Mouse (Mus musculus) hindbrain, embryonic 13.5 days (tissue): Measurements from ENCODE around the gene Gcn1l1. TPM values are rescaled to one million over a fixed set of nuclear protein-coding genes. Genes with fewer than 3 reads are reported as not detected.

ENCODE experiments used
- ATAC-seq: fragments of 200-750 bp; cut with Nextera tagmentation; 2 replicates; pipeline ENCODE4 v1.8.0; 2017; ENCODE audit warnings: moderate TSS enrichment; ENCODE audit not compliant: low FRiP score
- H3K27ac ChIP-seq: fragments of 300-500 bp; sonication (generic); 2 replicates; pipeline ENCODE4 v1.5.1; 2015; ENCODE audit warnings: inconsistent platforms, mild to moderate bottlenecking, moderate library complexity
- H3K27me3 ChIP-seq: fragments of 300-500 bp; sonication (generic); 2 replicates; pipeline ENCODE4 v1.6.1; 2015; ENCODE audit warnings: mild to moderate bottlenecking, inconsistent platforms
- H3K36me3 ChIP-seq: fragments of 300-500 bp; sonication (generic); 2 replicates; pipeline ENCODE4 v1.6.1; 2015; ENCODE audit warnings: mild to moderate bottlenecking, inconsistent platforms
- H3K4me1 ChIP-seq: fragments of 300-500 bp; sonication (generic); replicated peaks from 2 replicates; pipeline ENCODE4 v1.6.1; 2015; ENCODE audit warnings: inconsistent platforms
- H3K4me2 ChIP-seq: fragments of 300-500 bp; sonication (generic); 2 replicates; pipeline ENCODE4 v1.6.1; 2015; ENCODE audit warnings: inconsistent platforms, mild to moderate bottlenecking, moderate library complexity
- H3K4me3 ChIP-seq: fragments of 300-500 bp; sonication (generic); 2 replicates; pipeline ENCODE4 v1.5.1; 2015; ENCODE audit warnings: mild to moderate bottlenecking, inconsistent platforms
- H3K9ac ChIP-seq: fragments of 300-500 bp; sonication (generic); 2 replicates; pipeline ENCODE4 v1.6.1; 2015; ENCODE audit warnings: mild to moderate bottlenecking, inconsistent platforms
- H3K9me3 ChIP-seq: fragments of 300-500 bp; sonication (generic); 2 replicates; pipeline ENCODE4 v1.6.1; 2016; ENCODE audit warnings: inconsistent platforms
- WGBS: fragments of 180-500 bp; shearing (Covaris S2); methylation state at CpG from one replicate; pipeline ENCODE4 v1.1.7; 2015; 5-methylcytosine and 5-hydroxymethylcytosine counted together
- polyA plus RNA-seq: library from polyadenylated mRNA; unstranded; fragments of >200 nt; fragmentation: Nextera tagmentation; extraction: Ambion mirVana; gene quantifications from 2 replicates; pipeline ENCODE4 v1.2.1, GENCODE M21; 2015

Gcn1l1 gene
- polyA plus RNA-seq, 1 experiment from 2014 or later: 42.4 TPM

- peak within 1 kb of the TSS; percentile 87 for H3K4me2 ChIP-seq
- no peaks in the 10 kb centered on the region for H3K36me3 ChIP-seq
- no peaks in the 10 kb centered on the region for H3K27me3 ChIP-seq
Observed at GRCm38 (mm10) chr5:115631505-115632357, 66.7 kb downstream of the Gcn1l1 start, which contains the start of gene Rab35. Gene Rab35 (plus strand): TSS chr5:115631908.

DNA sequence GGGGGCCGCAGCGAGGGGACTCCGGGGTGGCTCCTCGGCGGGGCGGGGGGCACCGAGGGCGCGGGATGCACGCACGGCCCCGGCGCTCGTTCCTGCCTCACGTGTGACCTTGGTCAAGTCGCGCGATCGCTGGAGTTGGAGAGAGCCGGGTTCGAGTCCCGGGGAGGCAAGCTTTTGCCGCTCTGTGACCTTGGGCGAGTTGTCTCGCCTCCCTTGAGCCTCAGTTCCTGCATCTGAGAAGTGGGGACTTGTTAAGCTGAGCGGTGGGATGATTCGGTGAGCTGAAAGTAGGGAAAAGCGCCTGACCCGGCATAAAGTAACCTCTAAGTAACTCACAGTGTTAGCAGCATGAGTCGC, 67.3 kb downstream of the Gcn1l1 start:
- Histone ChIP-seq H3K4me3 (peak overlapping the region; percentile 93), H3K9me3 (no peaks in the 10 kb centered on the region), H3K36me3 (peaks cover 1% of the 10 kb centered on the region; the same call in 1 of the 2 replicates), H3K4me2 (peak overlapping the region; percentile 87), H3K9ac (peak overlapping the region; percentile 90), H3K27ac (peak overlapping the region; percentile 87), H3K27me3 (no peaks in the 10 kb centered on the region), H3K4me1 (peaks cover 56% of the 10 kb centered on the region)
- 2% methylated on average over 18 of the region's 30 CpGs for WGBS
- ATAC-seq: 0 out of 2 replicates have a peak, but pooled peaks have one; percentile 3

More at GRCm38 (mm10) chr5:115631505-115632357, 66.7 kb downstream of the Gcn1l1 start, which contains the start of gene Rab35:
- Histone ChIP-seq H3K4me3 (peak within 1 kb of the TSS; percentile 93), H3K27ac (peak within 1 kb of the TSS; percentile 87), H3K4me1 (peaks cover 52% of the 10 kb centered on the region), H3K9ac (peak within 1 kb of the TSS; percentile 90), H3K9me3 (no peaks in the 10 kb centered on the region)
- ATAC-seq: peak; percentile 84
- under 1% methylated on average over 84 of the region's 125 CpGs for WGBS

- ATAC-seq: no peak
- no peaks in the 10 kb centered on the region for H3K27me3 ChIP-seq
- peak overlapping the region; percentile 87 for H3K4me2 ChIP-seq
- peak overlapping the region; percentile 93 for H3K4me3 ChIP-seq
- peak overlapping the region; percentile 90 for H3K9ac ChIP-seq
- H3K9me3 ChIP-seq: no peaks in the 10 kb centered on the region
- 61% methylated on average over 4 of the region's 4 CpGs for WGBS
- H3K4me1 ChIP-seq: peaks cover 60% of the 10 kb centered on the region
- peaks cover 8% of the 10 kb centered on the region for H3K36me3 ChIP-seq
- H3K27ac ChIP-seq: no peak overlapping the region
Observed at GRCm38 (mm10) chr5:115633060-115633459, 68.0 kb downstream of the Gcn1l1 start.

- Histone ChIP-seq H3K9ac (0 out of 2 replicates have a peak overlapping the region, but pooled peaks have one; percentile 90), H3K4me2 (0 out of 2 replicates have a peak overlapping the region, but pooled peaks have one; percentile 13), H3K4me1 (peaks cover 60% of the 10 kb centered on the region), H3K9me3 (no peaks in the 10 kb centered on the region), H3K27ac (no peak overlapping the region), H3K36me3 (peaks cover 18% of the 10 kb centered on the region), H3K4me3 (no peak overlapping the region; the same call in 1 of the 2 replicates), H3K27me3 (no peaks in the 10 kb centered on the region)
- 92% methylated on average over 8 of the region's 8 CpGs for WGBS
- ATAC-seq: no peak
Observed at GRCm38 (mm10) chr5:115634046-115634445, 69.0 kb downstream of the Gcn1l1 start.

DNA sequence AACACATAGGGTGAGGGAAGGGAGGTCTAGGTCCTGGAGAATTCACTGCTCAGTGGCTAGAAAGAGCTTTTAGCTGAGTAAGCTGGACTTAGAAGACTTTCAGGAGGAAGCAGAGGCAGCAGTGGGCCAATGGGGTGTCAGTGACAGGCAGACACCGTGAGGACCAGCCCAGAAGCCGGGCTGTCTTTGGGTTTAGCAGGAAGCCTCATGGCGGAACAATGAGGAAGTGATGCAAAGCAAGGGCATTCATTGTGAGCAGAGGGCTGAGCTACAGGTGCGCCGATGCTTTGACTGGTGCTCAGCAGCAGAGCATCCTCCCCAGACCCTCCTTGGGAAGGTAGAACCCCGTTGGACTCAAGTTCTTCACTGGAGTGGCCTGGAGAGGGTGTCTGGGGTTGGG, 70.5 kb downstream of the Gcn1l1 start:
- Histone ChIP-seq H3K9ac (peak overlapping the region; percentile 49; the same call in 1 of the 2 replicates), H3K4me2 (no peak overlapping the region), H3K27ac (no peak overlapping the region; the same call in 1 of the 2 replicates), H3K27me3 (no peaks in the 10 kb centered on the region), H3K4me3 (no peak overlapping the region), H3K36me3 (peaks cover 33% of the 10 kb centered on the region), H3K9me3 (no peaks in the 10 kb centered on the region), H3K4me1 (peaks cover 56% of the 10 kb centered on the region)
- WGBS: 68% methylated on average over 6 of the region's 6 CpGs
- ATAC-seq: no peak

GRCm38 (mm10) chr5:115644192-115644591, 79.1 kb downstream of the Gcn1l1 start:
- peaks cover 98% of the 10 kb centered on the region for H3K36me3 ChIP-seq
- no peaks in the 10 kb centered on the region for H3K9me3 ChIP-seq
- no peak overlapping the region for H3K4me3 ChIP-seq
- H3K4me2 ChIP-seq: no peak overlapping the region
- ATAC-seq: no peak
- WGBS: 86% methylated on average over 9 of the region's 9 CpGs
- no peak overlapping the region for H3K9ac ChIP-seq
- no peaks in the 10 kb centered on the region for H3K27me3 ChIP-seq
- 0 out of 2 replicates have a peak overlapping the region, but pooled peaks have one; percentile 18 for H3K27ac ChIP-seq
- peaks cover 7% of the 10 kb centered on the region; the same call in 1 of the 2 replicates for H3K4me1 ChIP-seq

GRCm38 (mm10) chr5:115648876-115649275, 83.8 kb downstream of the Gcn1l1 start:
- Histone ChIP-seq H3K4me2 (no peak overlapping the region), H3K9me3 (no peaks in the 10 kb centered on the region), H3K4me3 (no peak overlapping the region), H3K27me3 (no peaks in the 10 kb centered on the region), H3K36me3 (peaks cover 74% of the 10 kb centered on the region), H3K9ac (0 out of 2 replicates have a peak overlapping the region, but pooled peaks have one; percentile 29), H3K27ac (0 out of 2 replicates have a peak overlapping the region, but pooled peaks have one; percentile 60), H3K4me1 (peaks cover 33% of the 10 kb centered on the region)
- no peak for ATAC-seq
- WGBS: 64% methylated on average over 3 of the region's 3 CpGs

DNA sequence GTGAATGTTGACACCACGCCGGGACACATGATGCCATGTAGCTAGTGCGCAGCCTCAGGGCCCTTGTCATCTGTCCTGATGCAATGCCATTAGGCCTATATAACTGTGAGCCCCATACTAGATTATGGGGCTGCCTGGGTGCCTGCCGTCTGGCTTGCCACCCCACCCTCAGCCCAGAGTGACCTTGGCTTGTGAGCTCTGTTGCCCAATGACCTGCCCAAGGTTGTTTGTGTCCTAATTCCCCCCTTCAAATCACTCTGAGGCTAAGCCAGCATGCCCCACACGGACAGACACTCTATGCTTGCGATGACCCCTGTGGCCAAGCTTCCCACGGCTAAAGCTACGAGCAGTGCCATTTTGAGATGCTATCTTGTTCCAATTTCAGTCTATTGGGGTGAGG, 84.6 kb downstream of the Gcn1l1 start:
- Histone ChIP-seq H3K36me3 (peaks cover 70% of the 10 kb centered on the region), H3K27me3 (no peaks in the 10 kb centered on the region), H3K4me1 (peaks cover 33% of the 10 kb centered on the region), H3K4me3 (no peak overlapping the region), H3K9me3 (no peaks in the 10 kb centered on the region), H3K27ac (no peak overlapping the region), H3K9ac (no peak overlapping the region), H3K4me2 (no peak overlapping the region)
- WGBS: 84% methylated on average over 8 of the region's 8 CpGs
- no peak for ATAC-seq

DNA sequence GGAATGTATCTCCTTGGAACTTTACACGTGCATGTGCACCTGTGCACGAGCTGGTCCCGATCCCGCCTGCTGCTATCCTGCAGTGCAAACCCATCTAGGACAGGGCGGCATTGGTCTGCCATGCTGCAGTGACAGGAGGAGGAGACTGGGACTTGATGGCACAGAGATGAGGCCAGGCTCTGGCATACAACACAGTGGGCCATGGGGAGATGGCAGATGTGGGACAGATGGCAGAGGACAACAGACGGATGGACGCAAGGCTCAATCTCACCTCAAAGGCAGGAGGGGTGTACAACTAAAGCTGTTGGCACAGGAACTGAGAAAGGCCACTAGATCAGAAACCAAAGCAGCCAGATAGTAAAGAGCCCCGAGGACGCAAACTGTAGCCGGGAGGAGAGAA, 85.8 kb downstream of the Gcn1l1 start:
- WGBS: 91% methylated on average over 10 of the region's 10 CpGs
- H3K36me3 ChIP-seq: peaks cover 63% of the 10 kb centered on the region
- no peak for ATAC-seq

DNA sequence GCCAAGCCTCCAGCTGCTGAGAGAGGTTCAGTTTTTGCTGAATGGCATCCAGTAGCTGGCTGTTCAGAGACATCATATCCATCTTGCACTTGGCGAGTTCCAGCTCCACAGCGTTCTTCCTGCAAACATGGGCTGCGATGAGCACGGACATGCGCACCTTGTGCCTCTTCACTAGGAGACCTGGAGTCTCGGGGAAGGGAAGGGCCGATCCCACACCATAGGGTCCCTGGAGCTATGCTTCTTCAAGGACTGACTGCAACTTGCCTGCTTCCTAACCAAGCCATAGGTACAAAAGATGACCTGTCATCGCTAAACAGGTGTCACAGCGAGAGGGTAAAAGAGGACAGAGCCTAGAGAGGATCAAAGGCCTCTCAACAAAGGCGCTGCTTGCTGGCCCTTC, 86.8 kb downstream of the Gcn1l1 start:
- Histone ChIP-seq H3K9ac (peak overlapping the region; percentile 74), H3K9me3 (no peaks in the 10 kb centered on the region), H3K4me3 (peak overlapping the region; percentile 42; the same call in 1 of the 2 replicates), H3K27me3 (no peaks in the 10 kb centered on the region), H3K4me1 (peaks cover 33% of the 10 kb centered on the region), H3K27ac (0 out of 2 replicates have a peak overlapping the region, but pooled peaks have one; percentile 87), H3K4me2 (peak overlapping the region; percentile 68), H3K36me3 (peaks cover 56% of the 10 kb centered on the region)
- 94% methylated on average over 10 of the region's 10 CpGs for WGBS
- no peak for ATAC-seq

More for the DNA sequence above, 85.8 kb downstream of the Gcn1l1 start:
- H3K27ac ChIP-seq: no peak overlapping the region
- H3K4me1 ChIP-seq: peaks cover 33% of the 10 kb centered on the region
- 0 out of 2 replicates have a peak overlapping the region, but pooled peaks have one; percentile 74 for H3K9ac ChIP-seq
- H3K4me3 ChIP-seq: no peak overlapping the region
- no peaks in the 10 kb centered on the region for H3K27me3 ChIP-seq
- no peaks in the 10 kb centered on the region for H3K9me3 ChIP-seq
- H3K4me2 ChIP-seq: no peak overlapping the region

DNA sequence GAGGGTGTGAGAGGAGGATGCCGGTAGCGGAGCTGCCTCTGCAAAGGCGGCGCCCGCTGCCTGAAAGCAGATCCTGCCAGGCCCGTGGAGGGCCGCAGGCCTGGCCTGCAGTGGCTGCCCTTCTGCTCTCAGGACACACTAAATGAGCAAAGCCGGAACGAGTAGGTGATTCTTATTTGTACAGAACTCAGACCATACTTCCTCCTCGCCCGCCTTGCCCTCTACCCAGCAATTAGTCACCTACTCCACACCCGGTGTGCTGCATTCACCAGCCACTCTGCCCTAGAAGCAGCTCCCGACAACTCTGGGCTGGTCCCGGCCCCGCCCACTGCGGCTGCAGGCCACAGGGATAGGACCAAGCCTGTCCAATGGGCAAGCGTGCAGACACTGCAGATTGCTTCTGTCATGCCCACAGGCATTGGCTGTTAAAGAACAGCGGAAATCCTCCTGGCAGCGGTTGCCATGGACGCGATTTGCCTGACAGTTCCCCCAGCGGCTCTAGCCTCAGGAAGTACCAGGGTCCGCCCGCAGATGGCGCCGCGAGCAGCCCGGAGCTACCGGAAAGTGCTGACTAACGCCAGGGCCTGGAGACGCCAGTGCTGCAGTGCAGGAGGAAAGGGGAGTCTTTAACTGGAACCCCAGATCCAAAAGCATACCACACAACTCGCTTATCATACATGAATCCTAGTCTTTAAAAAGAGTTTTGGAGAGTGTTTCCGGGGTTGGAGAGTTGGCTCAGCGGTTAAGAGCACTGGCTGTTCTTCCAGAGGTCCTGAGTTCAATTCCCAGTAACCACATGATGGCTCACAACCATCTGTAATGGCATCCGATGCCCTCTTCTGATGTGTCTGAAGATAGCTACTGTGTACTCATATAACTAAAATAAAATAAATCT, 87.9 kb downstream of the Gcn1l1 start:
- Histone ChIP-seq H3K4me1 (peaks cover 33% of the 10 kb centered on the region), H3K9me3 (no peaks in the 10 kb centered on the region), H3K9ac (peak overlapping the region; percentile 74), H3K36me3 (peaks cover 53% of the 10 kb centered on the region), H3K27ac (peak overlapping the region; percentile 87), H3K4me3 (peak overlapping the region; percentile 42), H3K27me3 (no peaks in the 10 kb centered on the region), H3K4me2 (peak overlapping the region; percentile 68)
- ATAC-seq: peak; percentile 99
- 5% methylated on average over 35 of the region's 35 CpGs for WGBS
